Mouse (Mus musculus) midbrain, embryonic 12.5 days (tissue): ENCODE measurements around the gene Hint1. TPM values are rescaled to one million over a fixed set of nuclear protein-coding genes. Genes with fewer than 3 reads are reported as not detected.

ENCODE experiments used
- ATAC-seq: fragments of 200-750 bp; cut with Nextera tagmentation; 2 replicates; pipeline ENCODE4 v1.8.0; 2017; ENCODE audit warnings: low read depth, moderate TSS enrichment, moderate library complexity; ENCODE audit not compliant: low FRiP score
- H3K27ac ChIP-seq: fragments of 300-500 bp; sonication (generic); replicated peaks from 2 replicates; pipeline ENCODE4 v1.5.1; 2016; ENCODE audit warnings: mild to moderate bottlenecking
- H3K27me3 ChIP-seq: fragments of 300-500 bp; sonication (generic); 2 replicates; pipeline ENCODE4 v1.6.1; 2016; ENCODE audit warnings: mild to moderate bottlenecking
- H3K36me3 ChIP-seq: fragments of 300-500 bp; sonication (generic); 2 replicates; pipeline ENCODE4 v1.6.1; 2016
- H3K4me1 ChIP-seq: fragments of 300-500 bp; sonication (generic); 2 replicates; pipeline ENCODE4 v1.6.1; 2016
- H3K4me2 ChIP-seq: fragments of 300-500 bp; sonication (generic); replicated peaks from 2 replicates; pipeline ENCODE4 v1.6.1; 2016; ENCODE audit warnings: mild to moderate bottlenecking, moderate library complexity
- H3K4me3 ChIP-seq: fragments of 300-500 bp; sonication (generic); 2 replicates; pipeline ENCODE4 v1.5.1; 2016; ENCODE audit warnings: mild to moderate bottlenecking
- H3K9ac ChIP-seq: fragments of 300-500 bp; sonication (generic); replicated peaks from 2 replicates; pipeline ENCODE4 v1.6.1; 2016; ENCODE audit warnings: mild to moderate bottlenecking, moderate library complexity
- H3K9me3 ChIP-seq: fragments of 300-500 bp; sonication (generic); 2 replicates; pipeline ENCODE4 v1.6.1; 2016; ENCODE audit warnings: mild to moderate bottlenecking
- WGBS: fragments of 180-500 bp; shearing (Covaris S2); methylation state at CpG from one replicate; pipeline ENCODE4 v1.1.7; 2016; 5-methylcytosine and 5-hydroxymethylcytosine counted together
- polyA plus RNA-seq: library from polyadenylated mRNA; unstranded; fragments of >200 nt; fragmentation: Nextera tagmentation; extraction: Ambion mirVana; gene quantifications from 2 replicates; pipeline ENCODE4 v1.2.1, GENCODE M21; 2016

Gene Hint1
- polyA plus RNA-seq, 1 experiment from 2014 or later: 664 TPM

GRCm38 (mm10) chr11:54917461-54917860, 51.3 kb downstream of the Hint1 start:
- H3K9me3 ChIP-seq: 0 out of 2 replicates have a peak, but pooled peaks cover 3% of the 10 kb centered on the region
- no peak overlapping the region for H3K9ac ChIP-seq
- ATAC-seq: no peak
- H3K27me3 ChIP-seq: no peaks in the 10 kb centered on the region
- H3K4me2 ChIP-seq: no peak overlapping the region
- peaks cover 58% of the 10 kb centered on the region for H3K36me3 ChIP-seq
- H3K27ac ChIP-seq: no peak overlapping the region
- no peak overlapping the region for H3K4me3 ChIP-seq
- WGBS: 95% methylated on average over 7 of the region's 7 CpGs
- H3K4me1 ChIP-seq: no peaks in the 10 kb centered on the region

- Histone ChIP-seq H3K27ac (no peak overlapping the region), H3K36me3 (peaks cover 55% of the 10 kb centered on the region), H3K27me3 (no peaks in the 10 kb centered on the region), H3K4me3 (no peak overlapping the region), H3K9me3 (0 out of 2 replicates have a peak, but pooled peaks cover 3% of the 10 kb centered on the region), H3K9ac (no peak overlapping the region), H3K4me2 (no peak overlapping the region), H3K4me1 (no peaks in the 10 kb centered on the region)
- 95% methylated on average over 4 of the region's 4 CpGs for WGBS
- ATAC-seq: no peak
Observed at GRCm38 (mm10) chr11:54918273-54918672, 52.1 kb downstream of the Hint1 start.

Other genes with a start within 250 kb of the Hint1 start
- gene Cdc42se2, start 78.7 kb upstream of the Hint1 start, polyA plus RNA-seq: 251 and 254 TPM in 2 replicates
- gene Lyrm7, start 5.5 kb upstream of the Hint1 start, polyA plus RNA-seq: 8.9 TPM in 2 replicates
- 36.1 and 39.7 TPM in 2 replicates for gene Gpx3, start 36.1 kb downstream of the Hint1 start, polyA plus RNA-seq
- 12.6 and 13.6 TPM in 2 replicates for gene Tnip1, start 96.5 kb downstream of the Hint1 start, polyA plus RNA-seq
- 65.1 and 82.3 TPM in 2 replicates for gene Anxa6, start 167.1 kb downstream of the Hint1 start, polyA plus RNA-seq
- 0.25 TPM in 1 of 2 replicates, not detected in the other for gene Ccdc69, start 211.7 kb downstream of the Hint1 start, polyA plus RNA-seq
- 12.8 and 14.0 TPM in 2 replicates for gene Gm2a, start 231.7 kb downstream of the Hint1 start, polyA plus RNA-seq